Mouse (Mus musculus) megakaryocyte, embryonic 14.5 days (primary cell): ENCODE measurements around the gene Izumo1.

Source experiments
- FLI1 ChIP-seq: IDR thresholded peaks from 2 replicates; pipeline ENCODE4 v1.6.1; 2012; ENCODE audit warnings: low read length, inconsistent platforms, mixed read lengths
- GATA1 ChIP-seq: IDR thresholded peaks from 3 replicates; pipeline ENCODE4 v1.6.1; 2012; ENCODE audit warnings: mixed read lengths, low read length, inconsistent platforms, borderline replicate concordance

- TF ChIP-seq FLI1: no peak
- TF ChIP-seq GATA1: no peak
These were observed 10.9 kb downstream of the Izumo1 start for GRCm38 (mm10) chr7:45632499-45632898.
